Mouse (Mus musculus) spleen, embryonic (tissue): Measurements from ENCODE around the gene Kctd2.

Experiments used
- CTCF ChIA-PET: fragments of 350-600 bp; sonication (Branson Sonifier 250); formaldehyde crosslinking; loops from one replicate; lab custom pipeline; 2022; lab: Charles Lee

Kctd2 gene

GRCm38 (mm10) chr11:115472183-115472582 lies 52.3 kb downstream of the Kctd2 start:
- CTCF ChIA-PET: no interaction called here

GRCm38 (mm10) chr11:115473626-115474275 lies 53.8 kb downstream of the Kctd2 start:
- CTCF ChIA-PET: no interaction called here

DNA sequence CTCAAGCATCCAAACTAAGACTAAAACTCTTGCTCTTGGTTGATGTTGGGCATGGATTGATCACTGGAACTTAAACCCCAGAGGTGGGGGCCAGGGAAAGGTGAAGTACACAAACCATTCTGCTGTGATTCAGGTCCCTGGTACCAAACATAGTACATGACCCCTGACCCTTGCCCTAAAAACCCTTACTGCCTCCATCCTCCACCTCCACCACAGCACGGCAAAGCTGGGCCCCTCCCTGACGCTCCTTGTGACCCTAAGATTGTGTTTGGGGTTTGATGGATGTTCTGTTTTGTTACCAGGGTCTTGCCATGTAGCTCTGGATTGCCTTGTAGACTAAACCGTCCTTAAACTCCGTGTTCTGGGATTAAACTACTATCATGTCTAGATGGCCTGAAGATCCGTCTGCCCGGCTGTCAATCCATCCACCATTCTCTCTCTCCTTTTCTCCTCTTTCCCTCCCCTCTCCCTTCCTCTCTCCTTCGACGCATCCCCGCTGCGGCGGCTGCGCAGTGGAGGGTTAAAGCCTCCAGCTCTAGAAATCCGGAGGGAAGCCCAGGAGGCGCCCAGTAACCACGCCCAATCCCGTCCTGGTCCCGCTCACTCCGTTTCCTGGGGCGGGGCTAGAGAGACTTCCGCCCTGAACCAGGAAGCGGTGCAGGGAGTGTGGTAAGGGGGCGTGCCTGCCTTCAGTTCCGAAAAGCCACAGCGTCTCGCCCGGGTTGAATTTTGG lies 55.3 kb downstream of the Kctd2 start, which contains the start of gene Armc7:
Armc7 (plus strand) TSS at position 643 of the 733 bp plus-strand sequence.
- CTCF ChIA-PET: interaction anchor here (0.6 to 1.1 kb wide), 4 partner anchors 9 to 153 kb away, joined by 3 to 5 read pairs (median 3); no protein-coding TSS in a partner anchor

DNA sequence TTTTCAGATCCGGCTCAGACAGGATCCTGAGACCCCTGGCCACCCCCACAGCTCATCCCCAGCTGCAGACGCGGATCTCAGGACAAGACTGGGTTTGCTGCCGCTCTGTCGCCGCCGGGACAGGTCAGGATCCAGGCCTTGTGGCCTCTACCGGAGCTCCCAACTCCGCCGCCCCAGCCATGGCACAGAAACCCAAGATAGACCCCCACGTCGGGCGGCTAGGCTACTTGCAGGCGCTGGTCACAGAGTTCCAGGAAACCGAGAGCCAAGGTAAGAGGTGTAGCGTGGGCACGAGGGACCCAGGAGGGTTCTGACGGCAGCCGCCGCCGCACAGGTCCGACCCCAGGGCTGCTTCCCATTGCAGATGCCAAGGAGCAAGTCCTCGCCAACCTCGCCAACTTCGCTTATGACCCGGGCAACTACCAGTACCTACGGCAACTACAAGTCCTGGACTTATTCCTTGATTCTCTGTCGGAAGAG lies 55.9 kb downstream of the Kctd2 start:
- CTCF ChIA-PET: interaction anchor here (0.6 to 0.9 kb wide), 3 partner anchors 10 to 153 kb away, joined by 3 read pairs; no protein-coding TSS in a partner anchor

DNA sequence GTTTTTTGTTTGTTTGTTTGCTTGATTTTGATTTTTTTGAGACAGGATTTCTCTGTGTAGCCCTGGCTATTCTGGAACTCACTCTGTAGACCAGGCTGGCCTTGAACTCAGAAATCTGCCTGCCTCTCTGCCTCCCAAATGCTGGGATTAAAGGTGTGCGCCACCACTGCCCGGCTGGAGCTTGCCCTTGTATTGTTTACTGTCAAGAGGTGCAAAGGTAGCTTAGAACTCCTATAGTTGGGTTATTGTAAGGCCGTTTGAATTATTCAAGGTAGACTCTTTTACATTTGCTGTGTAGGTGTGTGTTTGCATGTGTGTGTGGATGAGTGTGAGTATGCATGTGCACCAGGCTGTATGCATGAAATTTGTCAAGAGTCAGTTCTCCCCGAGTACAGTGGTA lies 56.7 kb downstream of the Kctd2 start:
- CTCF ChIA-PET: interaction anchor here (1.0 kb wide), 1 partner anchor 15 kb away, joined by 3 read pairs; the partner anchor contains the start of gene Nt5c

DNA sequence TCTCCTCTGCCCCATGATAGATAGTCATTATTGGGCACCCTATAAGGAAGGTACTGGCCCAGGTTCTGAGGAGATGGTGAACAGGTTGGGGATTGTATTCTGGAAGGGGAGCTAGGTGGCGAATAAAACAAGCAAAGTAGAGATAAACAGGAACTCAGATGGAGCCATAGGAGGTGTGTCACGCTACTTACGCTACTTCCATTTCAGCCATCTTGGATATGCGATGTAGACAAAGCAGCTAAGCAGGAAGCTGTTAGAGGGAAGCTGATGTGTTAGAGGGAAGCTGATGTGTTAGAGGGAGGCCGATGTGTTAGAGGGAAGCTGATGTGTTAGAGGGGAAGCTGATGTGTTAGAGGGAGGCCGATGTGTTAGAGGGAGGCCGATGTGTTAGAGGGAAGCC lies 57.5 kb downstream of the Kctd2 start:
- CTCF ChIA-PET: interaction anchor here (0.6 to 1.0 kb wide), 2 partner anchors 14 to 749 kb away, joined by 3 read pairs; partner anchors contain the start of gene Nt5c

DNA sequence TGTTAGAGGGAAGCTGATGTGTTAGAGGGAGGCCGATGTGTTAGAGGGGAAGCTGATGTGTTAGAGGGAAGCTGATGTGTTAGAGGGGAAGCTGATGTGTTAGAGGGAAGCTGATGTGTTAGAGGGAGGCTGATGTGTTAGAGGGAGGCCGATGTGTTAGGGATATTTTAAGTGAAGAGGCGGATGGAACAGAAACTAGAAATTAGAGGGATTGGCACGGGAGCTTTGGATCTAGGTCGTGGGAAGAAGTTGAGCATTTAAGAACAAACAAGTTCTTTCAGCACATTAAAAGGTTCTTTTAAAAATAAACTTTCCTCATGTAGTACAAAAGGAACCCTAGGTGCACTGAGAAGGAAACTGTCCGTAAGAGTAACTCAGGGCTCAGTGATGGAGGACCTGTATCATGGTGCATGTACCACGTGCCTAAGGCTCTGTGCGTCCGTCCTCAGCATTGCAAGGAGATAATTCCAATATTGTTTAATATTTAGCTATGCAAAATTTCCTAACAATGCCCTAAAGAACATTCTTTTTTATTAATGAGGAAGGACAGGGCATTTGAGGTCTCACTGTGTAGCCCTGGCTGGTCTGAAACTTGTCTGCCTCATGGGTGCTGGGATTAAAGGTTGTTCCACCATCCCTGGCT lies 58.5 kb downstream of the Kctd2 start:
- CTCF ChIA-PET: interaction anchor here (0.5 to 0.7 kb wide), 3 partner anchors 66 to 172 kb away, joined by 3 to 8 read pairs (median 4); no protein-coding TSS in a partner anchor
